Comparison of ENCODE assay signal across 27 mouse cellular contexts in genomic region chr7:37240832-37241231, GRCm38 (mm10).
DNase-seq lines count a peak whose midpoint lies in the region; ATAC-seq and TF ChIP-seq lines count a peak whose summit lies in the region.
"Had no signal": no experiment of that assay in that cellular context is flagged by ENCODE, and none has a peak within 500 bp of the region (broad histone marks: within the 10 kb centered on the region; RNA-seq: fewer than 3 reads in every experiment).

No protein-coding gene starts in this region.

- H3K9me3 ChIP-seq in midbrain, embryonic 11.5 days (ENCODE audit: control insufficient read depth, low read length): no peaks in the 10 kb centered on the region
- H3K9me3 ChIP-seq in midbrain, embryonic 10.5 days (replicated peaks): no peaks in the 10 kb centered on the region
- H3K9me3 ChIP-seq in stomach, postnatal 0 days (ENCODE audit: control insufficient read depth, low read length): no peaks in the 10 kb centered on the region
- H3K9me3 ChIP-seq: heart, embryonic 12.5 days; hindbrain, embryonic 13.5 days; limb, embryonic 13.5 days; midbrain, embryonic 15.5 days; neural tube, embryonic 13.5 days had no signal

- no peak overlapping the region for H3K4me3 ChIP-seq in left cerebral cortex, adult 2 months
- H3K4me3 ChIP-seq in midbrain, embryonic 11.5 days (ENCODE audit: low read depth, low read length): no peak overlapping the region
- H3K4me3 ChIP-seq in midbrain, embryonic 10.5 days: no peak overlapping the region
- no peak overlapping the region for H3K4me3 ChIP-seq in stomach, postnatal 0 days (ENCODE audit: low read depth, low read length)
- H3K4me3 ChIP-seq: heart, embryonic 12.5 days; hindbrain, embryonic 13.5 days; limb, embryonic 13.5 days; midbrain, embryonic 15.5 days; myocyte; neural tube, embryonic 13.5 days had no signal

- no peak overlapping the region for H3K9ac ChIP-seq in midbrain, embryonic 11.5 days (ENCODE audit: low read length)
- no peak overlapping the region for H3K9ac ChIP-seq in stomach, postnatal 0 days (ENCODE audit: low read length)
- H3K9ac ChIP-seq: heart, embryonic 12.5 days; hindbrain, embryonic 13.5 days; limb, embryonic 13.5 days; midbrain, embryonic 15.5 days; neural tube, embryonic 13.5 days had no signal

- no peak for ATAC-seq in midbrain, embryonic 11.5 days (ENCODE audit: low FRiP score)
- no peak for ATAC-seq in stomach, postnatal 0 days (ENCODE audit: low FRiP score, low TSS enrichment)
- ATAC-seq: forebrain, embryonic 14.5 days; inflammation-experienced regulatory T-cells, adult 6 months; midbrain, embryonic 15.5 days had no signal

- no peak overlapping the region for H3K27ac ChIP-seq in left cerebral cortex, adult 2 months
- no peak overlapping the region for H3K27ac ChIP-seq in midbrain, embryonic 11.5 days (ENCODE audit: low read depth, low read length)
- H3K27ac ChIP-seq in midbrain, embryonic 10.5 days (replicated peaks): no peak overlapping the region
- no peak overlapping the region for H3K27ac ChIP-seq in stomach, postnatal 0 days (replicated peaks)
- H3K27ac ChIP-seq: hindbrain, embryonic 13.5 days; limb, embryonic 13.5 days; midbrain, embryonic 15.5 days; neural tube, embryonic 13.5 days had no signal

- TF ChIP-seq CTCF in left cerebral cortex, adult 2 months (IDR thresholded peaks at IDR 0.05): peak; percentile 29
- TF ChIP-seq CTCF in stomach, postnatal 0 days (IDR thresholded peaks at IDR 0.05; ENCODE audit: low read depth): peak; percentile 19; the same call in 1 of the 2 replicates

- H3K36me3 ChIP-seq in midbrain, embryonic 11.5 days (ENCODE audit: control insufficient read depth, insufficient read depth, low read length): no peaks in the 10 kb centered on the region
- H3K36me3 ChIP-seq in midbrain, embryonic 10.5 days: no peaks in the 10 kb centered on the region
- no peaks in the 10 kb centered on the region for H3K36me3 ChIP-seq in stomach, postnatal 0 days (ENCODE audit: control insufficient read depth, insufficient read depth, low read length)
- H3K36me3 ChIP-seq: heart, embryonic 12.5 days; hindbrain, embryonic 13.5 days; limb, embryonic 13.5 days; midbrain, embryonic 15.5 days; neural tube, embryonic 13.5 days had no signal

- H3K4me2 ChIP-seq in midbrain, embryonic 11.5 days: no peak overlapping the region
- no peak overlapping the region for H3K4me2 ChIP-seq in stomach, postnatal 0 days (replicated peaks; ENCODE audit: low read depth)
- H3K4me2 ChIP-seq: heart, embryonic 12.5 days; hindbrain, embryonic 13.5 days; limb, embryonic 13.5 days; midbrain, embryonic 15.5 days; neural tube, embryonic 13.5 days had no signal

- TF ChIP-seq EP300 in stomach, postnatal 0 days (optimal IDR thresholded peaks at IDR 0.05): no peak

- no peaks in the 10 kb centered on the region for H3K4me1 ChIP-seq in midbrain, embryonic 11.5 days (ENCODE audit: control insufficient read depth, insufficient read depth, low read length)
- no peaks in the 10 kb centered on the region for H3K4me1 ChIP-seq in midbrain, embryonic 10.5 days
- no peaks in the 10 kb centered on the region for H3K4me1 ChIP-seq in stomach, postnatal 0 days (replicated peaks; ENCODE audit: control insufficient read depth, insufficient read depth)
- H3K4me1 ChIP-seq: heart, embryonic 12.5 days; hindbrain, embryonic 13.5 days; midbrain, embryonic 15.5 days had no signal

- WGBS in midbrain, embryonic 11.5 days: 87% methylated on average over 6 of the region's 6 CpGs
- 90% methylated on average over 6 of the region's 6 CpGs for WGBS in midbrain, embryonic 10.5 days
- 66% methylated on average over 6 of the region's 6 CpGs for WGBS in stomach, postnatal 0 days

- intact Hi-C loops in left cerebral cortex, adult 2 months (cut with DNase I): loop anchor here (10.0 kb wide), 1 partner anchor 546 kb away; the partner anchor contains the start of gene Tshz3
- intact Hi-C loops in left cerebral cortex, postnatal 14 days (cut with DNase I): no loop called here

- DNase-seq in frontal cortex, postnatal 36 days (ENCODE audit: low spot score in 2 of 2): peak; percentile 2 to 4
- no peak for DNase-seq in frontal cortex, postnatal 10 days (ENCODE audit: low spot score in 2 of 2)
- DNase-seq in left cerebral cortex, adult 2 months (ENCODE audit: extremely low spot score in 1 of 2, low spot score in 2 of 2): no peak
- no peak for DNase-seq in left cerebral cortex, postnatal 14 days (ENCODE audit: low spot score in 2 of 2)
- peak; percentile 51 for DNase-seq in midbrain, embryonic 11.5 days (ENCODE audit: low spot score, missing footprints)
- no peak for DNase-seq in midbrain, embryonic 10.5 days (ENCODE audit: low spot score)
- DNase-seq in stomach, postnatal 0 days (ENCODE audit: low spot score): no peak
- DNase-seq: adrenal gland, postnatal 25 days; cerebellum, adult 9-11 months; gastrocnemius, postnatal 25 days; heart, adult 18-20 months; heart, postnatal 14 days; kidney, postnatal 36 days; layer of hippocampus, adult 9-11 months; lung, adult 18-20 months; lung, postnatal 10 days; retina, postnatal 1 day; right cerebral cortex, postnatal 4 days; thymus, postnatal 25 days had no signal

- H3K27me3 ChIP-seq in midbrain, embryonic 11.5 days (ENCODE audit: control insufficient read depth, insufficient read depth, low read length): no peaks in the 10 kb centered on the region
- H3K27me3 ChIP-seq in midbrain, embryonic 10.5 days (ENCODE audit: low read depth, poor library complexity, severe bottlenecking): no peaks in the 10 kb centered on the region
- no peaks in the 10 kb centered on the region for H3K27me3 ChIP-seq in stomach, postnatal 0 days (ENCODE audit: control insufficient read depth, insufficient read depth, low read length)
- H3K27me3 ChIP-seq: heart, embryonic 12.5 days; hindbrain, embryonic 13.5 days; limb, embryonic 13.5 days; midbrain, embryonic 15.5 days; neural tube, embryonic 13.5 days had no signal

Comparison
In these comparisons a context has a peak if more than half of its experiments do, and no peak if none do; other contexts are left out.
1. DNase-seq: peak in frontal cortex, postnatal 36 days (2 of 2) and midbrain, embryonic 11.5 days (single experiment); none in frontal cortex, postnatal 10 days (0 of 2), left cerebral cortex, adult 2 months (0 of 2), left cerebral cortex, postnatal 14 days (0 of 2), midbrain, embryonic 10.5 days (single experiment) and stomach, postnatal 0 days (single experiment).